Mouse (Mus musculus) cerebellum, adult 2 months (tissue): ENCODE measurements around the gene Olfr313. TPM values are rescaled to one million over a fixed set of nuclear protein-coding genes. Genes with fewer than 3 reads are reported as not detected.

Source experiments
- DNase-seq, 2 experiments: peaks; one replicate each; pipeline ENCODE4 v3.0.0; 2021
- H3K27ac ChIP-seq: fragments of 200-500 bp; 2 replicates; pipeline ENCODE4 v1.5.1; 2012; ENCODE audit warnings: low read length, control low read depth, inconsistent platforms; ENCODE audit not compliant: insufficient read depth
- H3K27me3 ChIP-seq: fragments of 200-500 bp; 2 replicates; pipeline ENCODE4 v1.6.1; 2012; ENCODE audit warnings: inconsistent platforms, mild to moderate bottlenecking, low read length, moderate library complexity; ENCODE audit not compliant: control insufficient read depth, insufficient read depth
- H3K4me1 ChIP-seq: fragments of 200-500 bp; 2 replicates; pipeline ENCODE4 v1.6.1; 2011; ENCODE audit warnings: low read length; ENCODE audit not compliant: control insufficient read depth, insufficient read depth
- H3K4me3 ChIP-seq: fragments of 200-500 bp; replicated peaks from 2 replicates; pipeline ENCODE3; 2011; ENCODE audit warnings: mild to moderate bottlenecking, low read depth, low read length, control low read depth; ENCODE audit not compliant: insufficient read depth
- CTCF ChIP-seq: fragments of 200-500 bp; IDR thresholded peaks from 2 replicates; pipeline ENCODE4 v1.5.1; 2011; ENCODE audit warnings: low read depth, mild to moderate bottlenecking, control low read depth, low read length, moderate library complexity, borderline replicate concordance; ENCODE audit not compliant: insufficient read depth
- POLR2A ChIP-seq: fragments of 200-500 bp; IDR thresholded peaks from 2 replicates; pipeline ENCODE4 v1.6.1; 2011; ENCODE audit warnings: low read length, control low read depth, borderline replicate concordance; ENCODE audit not compliant: insufficient read depth
- WGBS: fragments of 180-500 bp; shearing (Covaris S2); methylation state at CpG from one replicate; pipeline ENCODE4 v1.1.7; 2018; 5-methylcytosine and 5-hydroxymethylcytosine counted together
- polyA plus RNA-seq: library from polyadenylated mRNA; depleted of rRNA; stranded (reverse); fragments of >200 nt; gene quantifications from 2 replicates; pipeline ENCODE4 v1.2.3, GENCODE M21; 2012

Gene Olfr313
- polyA plus RNA-seq, 1 experiment, result not detected

- Histone ChIP-seq H3K4me3 (no peak overlapping the region), H3K4me1 (no peaks in the 10 kb centered on the region), H3K27me3 (no peaks in the 10 kb centered on the region), H3K27ac (no peak overlapping the region)
- no peak for TF ChIP-seq POLR2A
- no peak for TF ChIP-seq CTCF
- DNase-seq, result no peak
- WGBS, result 72% methylated on average over 6 of the region's 6 CpGs
Observed at GRCm38 (mm10) chr11:58790646-58791045, 24.2 kb upstream of the Olfr313 start.

- H3K4me3 ChIP-seq, result no peak overlapping the region
- TF ChIP-seq CTCF (no peak), POLR2A (no peak)
- H3K4me1 ChIP-seq, result no peaks in the 10 kb centered on the region
- WGBS, result 95% methylated on average over 2 of the region's 2 CpGs
- no peak overlapping the region for H3K27ac ChIP-seq
- DNase-seq, result no peak
- no peaks in the 10 kb centered on the region for H3K27me3 ChIP-seq
Observed at GRCm38 (mm10) chr11:58795856-58796255, 18.9 kb upstream of the Olfr313 start.

DNA sequence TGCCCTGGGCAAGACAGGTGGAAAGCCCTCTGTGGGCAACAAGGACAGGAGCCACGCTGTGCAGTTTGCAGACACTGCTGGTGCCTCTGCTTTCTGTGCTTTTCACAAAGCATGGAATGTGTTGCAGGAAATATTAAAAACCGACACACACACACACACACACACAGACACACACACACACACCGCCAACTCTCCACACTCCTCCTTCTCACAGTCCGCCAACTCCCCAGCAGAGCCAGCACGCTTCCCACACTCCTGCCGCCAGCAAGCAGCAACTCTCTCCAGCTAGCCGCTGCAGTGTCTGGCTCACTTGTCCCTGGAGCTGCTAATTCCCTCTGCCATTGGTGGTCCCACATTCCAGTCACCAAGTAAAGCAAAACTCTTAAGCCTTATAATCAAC, 17.9 kb upstream of the Olfr313 start:
- Histone ChIP-seq H3K4me1 (no peaks in the 10 kb centered on the region), H3K27me3 (no peaks in the 10 kb centered on the region), H3K4me3 (no peak overlapping the region), H3K27ac (no peak overlapping the region)
- no peak for DNase-seq
- TF ChIP-seq POLR2A (no peak), CTCF (no peak)
- WGBS, result 28% methylated on average over 7 of the region's 7 CpGs

GRCm38 (mm10) chr11:58799747-58800146, 15.1 kb upstream of the Olfr313 start:
- Histone ChIP-seq H3K27me3 (no peaks in the 10 kb centered on the region), H3K27ac (no peak overlapping the region), H3K4me1 (no peaks in the 10 kb centered on the region), H3K4me3 (no peak overlapping the region)
- no peak for DNase-seq
- TF ChIP-seq CTCF (no peak), POLR2A (no peak)
- 78% methylated on average over 5 of the region's 5 CpGs for WGBS

GRCm38 (mm10) chr11:58801558-58802228, 13.1 kb upstream of the Olfr313 start, which contains the start of gene Fam183b:
Fam183b (minus strand) TSS chr11:58801960.
- Histone ChIP-seq H3K4me1 (no peaks in the 10 kb centered on the region), H3K4me3 (no peak within 1 kb of the TSS), H3K27ac (no peak within 1 kb of the TSS), H3K27me3 (no peaks in the 10 kb centered on the region)
- DNase-seq, result peak; percentile 13 to 22
- 18% methylated on average over 14 of the region's 14 CpGs for WGBS
- no peak for TF ChIP-seq POLR2A
- no peak for TF ChIP-seq CTCF

DNA sequence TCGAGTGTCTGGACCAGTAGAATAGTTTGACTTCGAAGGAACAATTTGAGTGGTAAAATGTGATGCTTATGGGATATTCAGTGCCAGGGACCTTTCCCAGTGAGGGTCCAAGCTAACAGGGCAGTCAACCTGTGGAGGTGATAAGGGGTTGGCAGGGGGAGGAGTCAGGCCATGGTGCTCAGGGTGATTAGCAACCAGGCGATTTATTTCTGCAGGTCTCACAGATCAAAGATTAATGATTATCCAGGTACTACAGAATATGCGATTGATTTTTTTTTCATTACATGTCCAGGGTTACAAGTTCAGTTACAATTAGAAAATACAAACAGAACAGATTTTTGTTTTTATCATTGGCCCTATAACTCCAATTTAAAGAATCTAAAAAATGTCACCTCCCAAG, 10.9 kb upstream of the Olfr313 start:
- no peak overlapping the region for H3K27ac ChIP-seq
- no peak for DNase-seq
- TF ChIP-seq POLR2A (no peak), CTCF (no peak)
- no peaks in the 10 kb centered on the region for H3K4me1 ChIP-seq
- H3K27me3 ChIP-seq, result no peaks in the 10 kb centered on the region
- WGBS, result 88% methylated on average over 4 of the region's 4 CpGs
- no peak overlapping the region for H3K4me3 ChIP-seq

DNA sequence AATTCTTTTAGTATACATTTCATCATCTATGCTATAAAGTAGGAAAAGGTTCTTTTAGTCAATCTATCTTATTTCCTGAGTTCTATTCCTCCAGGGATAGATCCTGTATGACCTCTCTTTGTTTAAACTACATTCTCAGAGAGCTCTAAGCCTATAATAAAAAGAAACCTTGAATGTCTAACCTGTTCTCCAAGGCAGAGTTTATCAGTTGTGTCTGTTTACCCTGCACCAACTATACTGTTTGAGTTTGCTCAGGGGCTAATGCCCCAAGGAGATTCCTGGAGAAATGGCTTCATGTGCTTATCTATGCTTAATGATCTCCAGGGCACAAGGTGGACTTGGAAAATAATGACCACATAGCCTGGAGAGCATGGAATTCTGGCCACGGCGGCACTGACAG, 10.4 kb upstream of the Olfr313 start:
- TF ChIP-seq CTCF, result no peak
- no peak for TF ChIP-seq POLR2A
- Histone ChIP-seq H3K27ac (no peak overlapping the region), H3K27me3 (no peaks in the 10 kb centered on the region), H3K4me3 (no peak overlapping the region), H3K4me1 (no peaks in the 10 kb centered on the region)
- WGBS, result 31% methylated on average over 2 of the region's 2 CpGs
- no peak for DNase-seq

DNA sequence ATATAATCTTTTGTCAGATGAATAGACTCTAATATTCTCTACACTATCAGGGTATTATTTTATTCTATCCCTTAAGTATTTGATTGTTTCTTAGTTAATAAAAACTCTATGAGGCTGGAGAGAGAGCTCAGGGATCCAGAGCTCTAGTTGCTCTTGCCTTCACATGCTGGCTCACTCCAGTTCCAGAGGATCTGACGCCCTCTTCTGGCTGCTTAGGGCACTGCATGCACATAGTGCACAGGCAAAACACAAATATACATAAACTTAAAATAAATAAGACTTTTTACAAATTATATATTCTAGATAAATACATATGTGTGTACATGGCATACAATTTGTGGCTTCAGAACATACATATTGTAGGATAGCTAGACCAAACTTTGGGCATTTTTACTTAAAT, 2.8 kb upstream of the Olfr313 start:
- Histone ChIP-seq H3K27ac (no peak overlapping the region), H3K27me3 (no peaks in the 10 kb centered on the region), H3K4me3 (no peak overlapping the region), H3K4me1 (no peaks in the 10 kb centered on the region)
- WGBS, result 8% methylated on average over 1 of the region's 1 CpGs
- DNase-seq, result no peak
- TF ChIP-seq CTCF (0 out of 2 replicates have a peak, but pooled peaks have one; percentile 7), POLR2A (no peak)
